Mouse (Mus musculus): ENCODE data around the gene Lamc1.

DNA sequence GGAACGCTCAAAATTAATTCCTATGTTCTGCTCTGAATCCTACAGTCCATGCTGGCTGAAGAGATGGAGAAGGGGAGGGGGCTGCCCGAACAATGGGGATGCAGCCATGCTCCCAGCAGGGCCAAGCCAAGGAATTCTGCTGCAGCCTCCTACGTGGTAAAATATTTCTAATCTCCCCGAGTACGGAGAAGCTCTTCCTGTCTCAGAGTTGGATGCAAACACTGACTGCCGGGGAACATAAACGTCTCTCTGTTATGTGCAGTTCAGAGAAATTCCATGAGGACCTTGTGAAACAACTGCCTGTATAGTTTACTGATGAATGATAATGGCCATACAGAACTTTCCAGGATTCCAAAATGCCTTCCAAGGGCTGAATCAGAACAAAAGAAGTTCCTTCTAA is 67.5 kb downstream of the Lamc1 start:
- TF ChIP-seq POLR2A (IDR thresholded peaks at IDR 0.05; ENCODE audit: control insufficient read depth, low read depth, low read length) (no peak), CTCF (IDR thresholded peaks at IDR 0.05; ENCODE audit: control insufficient read depth, insufficient read depth, insufficient replicate concordance, low read depth, low read length) (no peak)

Data from testis, adult 2 months (tissue).